8 mouse cellular contexts compared by ENCODE assay signal in the genomic region with DNA sequence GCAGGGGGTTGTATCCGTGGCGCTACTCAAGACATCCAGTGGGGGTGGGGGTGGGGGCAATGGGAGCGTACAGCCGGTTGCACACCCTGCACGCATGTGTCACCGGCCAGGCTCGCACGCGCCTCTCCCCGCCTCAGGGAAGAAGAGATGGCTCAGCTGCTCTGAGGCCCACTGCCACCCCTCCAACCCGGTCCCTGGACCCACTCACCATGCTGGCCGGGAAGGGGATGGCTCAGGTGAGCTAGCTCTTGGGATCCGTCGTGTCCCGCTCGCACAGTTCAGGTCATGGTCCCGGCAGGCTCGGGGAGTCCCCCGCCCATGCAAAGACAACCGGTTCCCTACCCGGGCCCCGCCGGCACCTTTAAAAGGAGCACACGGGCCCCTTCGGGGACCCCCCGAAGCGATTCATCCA. TPM values are rescaled to one million over a fixed set of nuclear protein-coding genes. Genes with fewer than 3 reads are reported as not detected.
A peak's percentile ranks its signal among the peaks of the same experiment; 100 is the strongest.
DNase-seq lines count a peak whose midpoint lies in the region; ATAC-seq and TF ChIP-seq lines count a peak whose summit lies in the region.

No protein-coding gene starts in this region.

- H3K9me3 ChIP-seq in heart, embryonic 10.5 days = no peaks in the 10 kb centered on the region
- no peaks in the 10 kb centered on the region for H3K9me3 ChIP-seq in kidney, embryonic 16.5 days (ENCODE audit: low read length)
- no peaks in the 10 kb centered on the region for H3K9me3 ChIP-seq in liver, embryonic 14.5 days (ENCODE audit: control insufficient read depth, low read length)

- no peaks in the 10 kb centered on the region for H3K27me3 ChIP-seq in C2C12 (ENCODE audit: control insufficient read depth, insufficient read depth, insufficient read length)
- no peaks in the 10 kb centered on the region for H3K27me3 ChIP-seq in heart, embryonic 10.5 days (ENCODE audit: insufficient read depth, poor library complexity, severe bottlenecking)
- H3K27me3 ChIP-seq in kidney, embryonic 16.5 days (ENCODE audit: insufficient read depth, low read length) = no peaks in the 10 kb centered on the region
- H3K27me3 ChIP-seq in liver, embryonic 14.5 days (ENCODE audit: control insufficient read depth, insufficient read depth, low read length) = no peaks in the 10 kb centered on the region
- H3K27me3 ChIP-seq in testis, adult 2 months (ENCODE audit: control insufficient read depth, insufficient read depth, low read length) = no peaks in the 10 kb centered on the region

- TF ChIP-seq EP300 in liver, embryonic 14.5 days (IDR thresholded peaks at IDR 0.05; ENCODE audit: low read depth) = no peak

- DNase-seq in adrenal gland, postnatal 10 days = peak; percentile 60
- peak; percentile 62 for DNase-seq in embryo, embryonic 9.5 days (ENCODE audit: extremely low spot score)
- DNase-seq in heart, embryonic 10.5 days (ENCODE audit: low spot score) = peak; percentile 86
- peak in 2 of 3 experiments; percentile 20 to 35 for DNase-seq in liver, embryonic 14.5 days (ENCODE audit: low read depth in 3 of 3, low spot score in 3 of 3)
- DNase-seq in neural tube, embryonic 10.5 days (ENCODE audit: extremely low spot score, low spot score) = peak; percentile 69

- peak overlapping the region; percentile 82 for H3K4me3 ChIP-seq in C2C12 (ENCODE audit: insufficient read depth, poor library complexity, severe bottlenecking)
- H3K4me3 ChIP-seq in heart, embryonic 10.5 days = peak overlapping the region; percentile 93
- H3K4me3 ChIP-seq in kidney, embryonic 16.5 days (ENCODE audit: low read length) = peak overlapping the region; percentile 97
- H3K4me3 ChIP-seq in liver, embryonic 14.5 days (ENCODE audit: insufficient read depth in 1 of 2, low read depth in 2 of 2, low read length in 2 of 2) = peak overlapping the region; percentile 86 to 89
- H3K4me3 ChIP-seq in testis, adult 2 months (ENCODE audit: control insufficient read depth, low read depth, low read length) = peak overlapping the region; percentile 99

- H3K36me3 ChIP-seq in C2C12 (ENCODE audit: control insufficient read depth, insufficient read depth) = no peaks in the 10 kb centered on the region
- H3K36me3 ChIP-seq in heart, embryonic 10.5 days = no peaks in the 10 kb centered on the region
- H3K36me3 ChIP-seq in kidney, embryonic 16.5 days (ENCODE audit: insufficient read depth, low read length) = no peaks in the 10 kb centered on the region
- H3K36me3 ChIP-seq in liver, embryonic 14.5 days (replicated peaks; ENCODE audit: control insufficient read depth, insufficient read depth, low read depth) = no peaks in the 10 kb centered on the region
- no peaks in the 10 kb centered on the region for H3K36me3 ChIP-seq in testis, adult 2 months (ENCODE audit: control insufficient read depth, insufficient read depth, low read length)

- H3K4me1 ChIP-seq in heart, embryonic 10.5 days = peaks cover 20% of the 10 kb centered on the region
- peaks cover 20% of the 10 kb centered on the region for H3K4me1 ChIP-seq in kidney, embryonic 16.5 days (ENCODE audit: insufficient read depth, low read length)
- H3K4me1 ChIP-seq in liver, embryonic 14.5 days (replicated peaks; ENCODE audit: control insufficient read depth in 2 of 2, insufficient read depth in 2 of 2, low read length in 1 of 2) = peaks cover 18 to 28% of the 10 kb centered on the region in 2 experiments
- H3K4me1 ChIP-seq in testis, adult 2 months (ENCODE audit: control insufficient read depth, insufficient read depth, low read length) = no peaks in the 10 kb centered on the region; the same call in 1 of the 2 replicates

- under 1% methylated on average over 27 of the region's 27 CpGs for WGBS in heart, embryonic 10.5 days
- WGBS in kidney, embryonic 16.5 days = 0% methylated on average over 27 of the region's 27 CpGs
- WGBS in liver, embryonic 14.5 days (ENCODE audit: insufficient replicate concordance) = under 1% methylated on average over 27 of the region's 27 CpGs

- no peak for TF ChIP-seq CTCF in C2C12 (IDR thresholded peaks at IDR 0.05; ENCODE audit: control insufficient read depth, insufficient read depth, insufficient read length)
- no peak for TF ChIP-seq CTCF in liver, embryonic 14.5 days (IDR thresholded peaks at IDR 0.05; ENCODE audit: low read depth)
- no peak for TF ChIP-seq CTCF in testis, adult 2 months (IDR thresholded peaks at IDR 0.05; ENCODE audit: control insufficient read depth, insufficient read depth, insufficient replicate concordance, low read depth, low read length)

- TF ChIP-seq POLR2A in testis, adult 2 months (IDR thresholded peaks at IDR 0.05; ENCODE audit: control insufficient read depth, low read depth, low read length) = peak; percentile 61; the same call in 1 of the 2 replicates

- H3K79me3 ChIP-seq in C2C12 (ENCODE audit: low read depth) = peaks cover 48% of the 10 kb centered on the region

- H3K9ac ChIP-seq in kidney, embryonic 16.5 days (replicated peaks; ENCODE audit: low read length) = peak overlapping the region; percentile 96
- peak overlapping the region; percentile 91 for H3K9ac ChIP-seq in liver, embryonic 14.5 days (replicated peaks)

- H3K79me2 ChIP-seq in C2C12 (ENCODE audit: control insufficient read depth, insufficient read depth) = peaks cover 55% of the 10 kb centered on the region

- peak overlapping the region; percentile 97 for H3K27ac ChIP-seq in heart, embryonic 10.5 days
- peak overlapping the region; percentile 86 for H3K27ac ChIP-seq in kidney, embryonic 16.5 days (ENCODE audit: low read length)
- H3K27ac ChIP-seq in liver, embryonic 14.5 days = peak overlapping the region; percentile 55
- H3K27ac ChIP-seq in testis, adult 2 months (ENCODE audit: control insufficient read depth, insufficient read depth, low read depth, low read length) = peak overlapping the region; percentile 97

- peak overlapping the region; percentile 98 for H3ac ChIP-seq in C2C12 (ENCODE audit: control insufficient read depth, insufficient read length, low read depth)

- peak overlapping the region; percentile 85 for H3K4me2 ChIP-seq in kidney, embryonic 16.5 days (replicated peaks; ENCODE audit: low read depth, low read length)
- peak overlapping the region; percentile 71 for H3K4me2 ChIP-seq in liver, embryonic 14.5 days (ENCODE audit: low read depth)

- ATAC-seq in kidney, embryonic 16.5 days (ENCODE audit: low FRiP score, low TSS enrichment) = peak; percentile 80
- peak; percentile 56 for ATAC-seq in liver, embryonic 14.5 days (ENCODE audit: insufficient read depth)

TF ChIP-seq in C2C12, 6 proteins besides CTCF, POLR2A, EP300 and RAD21:
- TF ChIP-seq MYOD1 (IDR thresholded peaks at IDR 0.05; ENCODE audit: control insufficient read depth, insufficient read length, low read depth) = peak; percentile 10
- TF ChIP-seq USF1 (IDR thresholded peaks at IDR 0.05; ENCODE audit: low read depth) = no peak

RNA-seq across cellular contexts. Expression of a gene that starts 0.6 kb away (rescaled TPM):
- 65.0 TPM for polyA plus RNA-seq in C2C12 (2012; fragmentation: generic; extraction: Trizol)
- total RNA-seq in adrenal gland, postnatal 10 days (2021) = 10 to 100 TPM; 68.7 to 91.2 TPM
- polyA plus RNA-seq in heart, embryonic 10.5 days (2016; fragmentation: Nextera tagmentation; extraction: Ambion mirVana) = 42.9 and 57.5 TPM in 2 replicates
- 48.3 and 54.3 TPM in 2 replicates for polyA plus RNA-seq in kidney, embryonic 16.5 days (2015; fragmentation: Nextera tagmentation; extraction: Ambion mirVana)
- polyA plus RNA-seq in liver, embryonic 14.5 days (2012; rRNA removed) = 47.5 and 52.3 TPM in 2 replicates
- 18.2 and 19.2 TPM in 2 replicates for polyA plus RNA-seq in liver, embryonic 14.5 days (2014; fragmentation: Nextera tagmentation; extraction: Ambion mirVana)
- 656 and 695 TPM in 2 replicates for polyA plus RNA-seq in testis, adult 2 months (2012; rRNA removed)

Comparison
In these comparisons a context has a peak if more than half of its experiments do, and no peak if none do; other contexts are left out.
1. Peak in every context shown above with its lines: DNase-seq, ATAC-seq, H3K4me3 ChIP-seq and H3K27ac ChIP-seq.
2. DNase-seq: peak in every context shown above with its lines; median percentile 86 in heart, embryonic 10.5 days; 69 in neural tube, embryonic 10.5 days; 62 in embryo, embryonic 9.5 days; 60 in adrenal gland, postnatal 10 days; 28 in liver, embryonic 14.5 days.